Mouse (Mus musculus): ENCODE results near the gene Crb3. TPM values are rescaled to one million over a fixed set of nuclear protein-coding genes. Genes with fewer than 3 reads are reported as not detected.

Gene Crb3
- polyA plus RNA-seq, 1 experiment from 2014 or later, result 69.1 TPM

DNA sequence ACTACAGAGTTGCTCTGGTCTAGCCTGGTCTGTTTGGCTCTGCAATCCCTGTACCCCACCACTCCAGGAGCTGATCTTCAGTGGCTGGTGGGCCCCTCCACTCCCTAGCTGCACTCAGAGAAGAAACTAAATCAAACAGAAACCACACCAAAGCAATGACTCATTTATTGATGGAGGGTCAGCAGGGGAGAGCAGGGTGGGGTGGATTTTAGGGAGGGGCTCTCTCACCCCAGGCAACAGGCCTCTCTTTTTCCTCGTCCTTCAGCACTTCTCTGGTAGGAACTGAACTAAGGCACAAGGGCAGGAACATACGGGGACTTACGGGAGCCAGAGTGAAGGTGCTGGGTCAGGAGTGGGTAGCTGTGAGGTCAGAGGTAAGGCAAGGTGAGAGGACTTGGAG, 21.0 kb downstream of the Crb3 start:
- ATAC-seq (ENCODE audit: low FRiP score, low TSS enrichment), result no peak
- H3K4me1 ChIP-seq (ENCODE audit: insufficient read depth, low read length), result no peaks in the 10 kb centered on the region
- no peaks in the 10 kb centered on the region for H3K27me3 ChIP-seq (ENCODE audit: insufficient read depth, low read length)
- H3K36me3 ChIP-seq (ENCODE audit: insufficient read depth, low read length), result peaks cover 7% of the 10 kb centered on the region; the same call in 1 of the 2 replicates
- H3K4me3 ChIP-seq (ENCODE audit: low read length), result no peak overlapping the region
- H3K27ac ChIP-seq (ENCODE audit: low read length), result no peak overlapping the region
- no peak overlapping the region for H3K9ac ChIP-seq (replicated peaks; ENCODE audit: low read length)
- 76% methylated on average over 3 of the region's 3 CpGs for WGBS
- H3K9me3 ChIP-seq (ENCODE audit: low read length), result no peaks in the 10 kb centered on the region
- H3K4me2 ChIP-seq (replicated peaks; ENCODE audit: low read depth, low read length), result no peak overlapping the region

DNA sequence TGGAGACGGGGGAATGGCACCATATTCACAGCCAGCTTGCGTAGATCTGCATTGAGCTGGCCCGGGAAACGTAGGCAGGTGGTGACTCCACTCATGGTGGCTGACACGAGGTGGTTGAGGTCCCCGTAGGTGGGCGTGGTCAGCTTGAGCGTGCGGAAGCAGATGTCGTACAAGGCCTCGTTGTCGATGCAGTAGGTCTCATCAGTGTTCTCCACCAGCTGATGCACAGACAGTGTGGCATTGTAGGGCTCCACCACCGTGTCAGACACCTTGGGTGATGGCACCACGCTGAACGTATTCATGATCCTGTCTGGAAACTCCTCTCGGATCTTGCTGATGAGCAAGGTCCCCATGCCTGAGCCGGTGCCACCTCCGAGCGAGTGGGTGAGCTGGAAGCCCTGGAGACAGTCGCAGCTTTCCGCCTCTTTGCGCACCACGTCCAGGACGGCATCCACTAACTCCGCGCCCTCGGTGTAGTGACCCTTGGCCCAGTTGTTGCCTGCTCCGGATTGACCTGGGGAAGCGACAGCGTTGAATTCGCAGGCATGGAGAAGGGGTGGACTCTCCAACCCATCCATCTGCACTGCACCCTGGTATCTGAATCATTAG, 22.4 kb downstream of the Crb3 start:
- Histone ChIP-seq H3K36me3 (ENCODE audit: insufficient read depth, low read length) (peaks cover 7% of the 10 kb centered on the region; the same call in 1 of the 2 replicates), H3K9ac (replicated peaks; ENCODE audit: low read length) (no peak overlapping the region), H3K4me3 (ENCODE audit: low read length) (no peak overlapping the region), H3K9me3 (ENCODE audit: low read length) (no peaks in the 10 kb centered on the region), H3K27me3 (ENCODE audit: insufficient read depth, low read length) (no peaks in the 10 kb centered on the region), H3K27ac (ENCODE audit: low read length) (no peak overlapping the region), H3K4me2 (replicated peaks; ENCODE audit: low read depth, low read length) (no peak overlapping the region), H3K4me1 (ENCODE audit: insufficient read depth, low read length) (no peaks in the 10 kb centered on the region)
- no peak for ATAC-seq (ENCODE audit: low FRiP score, low TSS enrichment)
- WGBS, result 93% methylated on average over 31 of the region's 31 CpGs

DNA sequence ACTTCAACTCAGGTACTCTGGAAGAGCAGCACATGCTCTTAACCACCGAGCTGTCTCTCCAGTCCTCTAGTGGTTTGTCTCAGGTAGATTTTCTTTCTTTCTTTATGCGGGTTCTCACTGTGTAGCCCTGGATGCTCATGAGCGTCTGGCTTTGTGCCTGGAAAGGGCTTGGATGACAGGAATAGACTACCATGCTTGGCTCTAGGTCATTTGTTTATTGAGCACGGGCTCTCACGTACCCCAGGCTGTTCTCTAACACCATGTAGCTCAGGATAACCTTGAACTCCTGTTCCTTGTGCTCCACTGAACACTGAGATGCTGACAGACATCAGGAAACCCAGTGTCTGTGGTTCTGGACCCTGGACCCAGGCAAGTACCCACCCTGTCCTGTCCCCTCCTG, 23.6 kb downstream of the Crb3 start:
- H3K4me3 ChIP-seq (ENCODE audit: low read length), result no peak overlapping the region
- peaks cover 7% of the 10 kb centered on the region; the same call in 1 of the 2 replicates for H3K4me1 ChIP-seq (ENCODE audit: insufficient read depth, low read length)
- H3K9me3 ChIP-seq (ENCODE audit: low read length), result no peaks in the 10 kb centered on the region
- no peak overlapping the region for H3K27ac ChIP-seq (ENCODE audit: low read length)
- peaks cover 7% of the 10 kb centered on the region; the same call in 1 of the 2 replicates for H3K36me3 ChIP-seq (ENCODE audit: insufficient read depth, low read length)
- no peak overlapping the region for H3K9ac ChIP-seq (replicated peaks; ENCODE audit: low read length)
- no peaks in the 10 kb centered on the region; the same call in 1 of the 2 replicates for H3K27me3 ChIP-seq (ENCODE audit: insufficient read depth, low read length)
- WGBS, result 82% methylated on average over 5 of the region's 5 CpGs
- no peak overlapping the region for H3K4me2 ChIP-seq (replicated peaks; ENCODE audit: low read depth, low read length)
- ATAC-seq (ENCODE audit: low FRiP score, low TSS enrichment), result no peak

DNA sequence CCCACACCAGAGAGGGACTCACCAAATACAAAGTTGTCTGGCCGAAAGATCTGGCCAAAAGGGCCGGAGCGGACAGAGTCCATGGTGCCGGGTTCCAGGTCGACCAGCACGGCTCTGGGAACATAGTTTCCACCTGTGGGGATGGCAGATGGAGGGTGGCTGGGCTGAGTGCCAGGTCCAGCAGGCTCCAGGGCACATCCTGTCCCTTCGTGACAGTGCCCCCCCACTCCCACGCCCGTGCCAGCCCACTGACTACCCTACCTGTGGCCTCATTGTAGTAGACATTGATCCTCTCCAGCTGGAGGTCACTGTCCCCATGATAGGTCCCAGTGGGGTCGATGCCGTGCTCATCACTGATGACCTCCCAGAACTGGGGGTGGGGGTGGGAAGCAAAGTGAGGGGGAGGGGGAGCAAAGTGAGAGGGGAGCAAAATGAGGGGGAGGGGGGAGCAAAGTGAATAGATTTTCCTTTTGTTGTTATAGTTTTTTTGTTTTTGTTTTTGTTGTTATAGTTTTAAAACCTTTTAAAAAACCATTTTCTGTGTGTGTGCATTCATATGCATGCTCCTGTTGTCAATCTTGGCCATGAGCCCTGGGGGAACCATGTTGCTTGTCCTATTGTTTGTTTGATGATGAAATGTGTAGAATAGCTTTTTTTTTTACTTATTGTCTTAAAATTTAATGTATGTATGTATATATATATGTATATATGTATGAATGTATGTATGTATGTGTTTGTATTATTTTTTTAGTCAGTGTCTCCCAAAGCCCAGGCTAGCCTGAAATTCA, 27.3 kb downstream of the Crb3 start:
- 81% methylated on average over 11 of the region's 11 CpGs for WGBS
- no peak overlapping the region for H3K9ac ChIP-seq (replicated peaks; ENCODE audit: low read length)
- peaks cover 5% of the 10 kb centered on the region; the same call in 1 of the 2 replicates for H3K36me3 ChIP-seq (ENCODE audit: insufficient read depth, low read length)
- no peak overlapping the region for H3K27ac ChIP-seq (ENCODE audit: low read length)
- no peak overlapping the region for H3K4me2 ChIP-seq (replicated peaks; ENCODE audit: low read depth, low read length)
- H3K27me3 ChIP-seq (ENCODE audit: insufficient read depth, low read length), result no peaks in the 10 kb centered on the region; the same call in 1 of the 2 replicates
- H3K4me3 ChIP-seq (ENCODE audit: low read length), result no peak overlapping the region
- H3K9me3 ChIP-seq (ENCODE audit: low read length), result no peaks in the 10 kb centered on the region
- H3K4me1 ChIP-seq (ENCODE audit: insufficient read depth, low read length), result peaks cover 9% of the 10 kb centered on the region; the same call in 1 of the 2 replicates
- no peak for ATAC-seq (ENCODE audit: low FRiP score, low TSS enrichment)

DNA sequence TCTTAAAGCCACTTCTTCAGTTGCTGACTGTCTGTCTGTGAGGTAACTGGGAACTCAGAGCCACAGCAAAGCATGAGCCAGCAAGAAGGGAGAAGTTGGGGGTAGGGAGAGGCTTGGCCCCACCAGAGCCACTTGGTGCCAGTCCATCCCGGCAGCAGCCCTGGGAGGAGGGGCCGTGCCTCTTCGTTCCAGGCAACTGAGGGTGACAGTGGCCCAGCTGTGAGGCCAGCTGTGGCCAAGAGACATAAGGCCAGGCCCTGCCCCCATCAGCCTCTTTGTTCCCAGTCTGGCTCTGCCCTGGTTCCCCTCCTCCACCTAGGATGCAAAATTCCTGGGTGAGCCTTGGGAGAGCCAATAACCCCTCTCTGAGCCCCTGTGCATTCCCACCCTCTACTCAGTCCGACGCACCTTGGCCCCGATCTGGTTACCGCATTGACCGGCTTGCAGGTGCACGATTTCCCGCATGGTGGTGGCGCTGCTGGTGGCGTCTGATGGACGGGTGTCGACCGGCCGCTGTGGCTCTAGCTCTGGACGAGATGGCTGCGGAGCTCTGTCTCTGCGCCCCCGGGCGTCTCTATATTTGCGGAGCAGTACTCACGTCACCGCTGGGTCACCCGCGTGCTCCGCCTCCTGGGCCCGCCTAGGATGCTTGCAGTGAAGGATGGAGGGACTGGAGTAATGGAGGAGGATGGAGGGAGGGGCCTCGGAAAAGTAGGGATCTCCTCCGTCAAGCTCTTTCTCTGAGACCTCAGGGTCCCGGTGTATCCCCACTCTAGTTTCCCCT, 28.3 kb downstream of the Crb3 start, which contains the start of gene Tubb4a:
Gene Tubb4a (minus strand): TSS at position 734 of the 784 bp plus-strand sequence.
- Histone ChIP-seq H3K4me3 (ENCODE audit: low read length) (peak within 1 kb of the TSS; percentile 50), H3K4me2 (replicated peaks; ENCODE audit: low read depth, low read length) (peak within 1 kb of the TSS; percentile 66), H3K27me3 (ENCODE audit: insufficient read depth, low read length) (no peaks in the 10 kb centered on the region; the same call in 1 of the 2 replicates), H3K36me3 (ENCODE audit: insufficient read depth, low read length) (no peaks in the 10 kb centered on the region), H3K27ac (ENCODE audit: low read length) (no peak within 1 kb of the TSS), H3K9me3 (ENCODE audit: low read length) (peaks cover 3% of the 10 kb centered on the region; the same call in 1 of the 2 replicates), H3K9ac (replicated peaks; ENCODE audit: low read length) (peak within 1 kb of the TSS; percentile 65), H3K4me1 (ENCODE audit: insufficient read depth, low read length) (peaks cover 9% of the 10 kb centered on the region; the same call in 1 of the 2 replicates)
- WGBS, result 0% methylated on average over 31 of the region's 31 CpGs
- peak; percentile 80 for ATAC-seq (ENCODE audit: low FRiP score, low TSS enrichment)

DNA sequence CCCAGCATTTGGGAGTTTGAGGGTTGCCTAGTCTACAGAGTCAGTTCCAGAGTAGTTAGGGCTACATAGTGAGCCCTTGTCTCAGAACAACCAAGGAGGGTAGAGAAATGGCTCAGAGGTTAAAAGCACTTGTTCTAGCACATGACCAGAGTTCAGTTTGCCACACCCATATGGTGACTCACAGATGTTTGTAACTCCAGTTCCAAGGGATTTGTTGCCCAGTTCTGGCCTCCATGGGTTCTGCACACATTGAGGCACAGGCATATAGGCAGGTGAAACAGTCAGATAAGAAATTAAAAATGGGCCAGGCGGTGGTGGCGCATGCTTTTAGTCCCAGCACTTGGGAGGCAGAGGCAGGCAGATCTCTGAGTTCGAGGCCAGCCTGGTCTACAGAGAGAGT, 35.3 kb downstream of the Crb3 start:
- no peak for ATAC-seq (ENCODE audit: low FRiP score, low TSS enrichment)
- no peak overlapping the region for H3K4me3 ChIP-seq (ENCODE audit: low read length)
- H3K9ac ChIP-seq (replicated peaks; ENCODE audit: low read length), result no peak overlapping the region
- peaks cover 3% of the 10 kb centered on the region; the same call in 1 of the 2 replicates for H3K9me3 ChIP-seq (ENCODE audit: low read length)
- H3K27me3 ChIP-seq (ENCODE audit: insufficient read depth, low read length), result no peaks in the 10 kb centered on the region; the same call in 1 of the 2 replicates
- no peak overlapping the region for H3K4me2 ChIP-seq (replicated peaks; ENCODE audit: low read depth, low read length)
- H3K27ac ChIP-seq (ENCODE audit: low read length), result no peak overlapping the region
- H3K36me3 ChIP-seq (ENCODE audit: insufficient read depth, low read length), result no peaks in the 10 kb centered on the region
- 0 out of 2 replicates have a peak, but pooled peaks cover 4% of the 10 kb centered on the region for H3K4me1 ChIP-seq (ENCODE audit: insufficient read depth, low read length)
- WGBS, result 96% methylated on average over 3 of the region's 3 CpGs

DNA sequence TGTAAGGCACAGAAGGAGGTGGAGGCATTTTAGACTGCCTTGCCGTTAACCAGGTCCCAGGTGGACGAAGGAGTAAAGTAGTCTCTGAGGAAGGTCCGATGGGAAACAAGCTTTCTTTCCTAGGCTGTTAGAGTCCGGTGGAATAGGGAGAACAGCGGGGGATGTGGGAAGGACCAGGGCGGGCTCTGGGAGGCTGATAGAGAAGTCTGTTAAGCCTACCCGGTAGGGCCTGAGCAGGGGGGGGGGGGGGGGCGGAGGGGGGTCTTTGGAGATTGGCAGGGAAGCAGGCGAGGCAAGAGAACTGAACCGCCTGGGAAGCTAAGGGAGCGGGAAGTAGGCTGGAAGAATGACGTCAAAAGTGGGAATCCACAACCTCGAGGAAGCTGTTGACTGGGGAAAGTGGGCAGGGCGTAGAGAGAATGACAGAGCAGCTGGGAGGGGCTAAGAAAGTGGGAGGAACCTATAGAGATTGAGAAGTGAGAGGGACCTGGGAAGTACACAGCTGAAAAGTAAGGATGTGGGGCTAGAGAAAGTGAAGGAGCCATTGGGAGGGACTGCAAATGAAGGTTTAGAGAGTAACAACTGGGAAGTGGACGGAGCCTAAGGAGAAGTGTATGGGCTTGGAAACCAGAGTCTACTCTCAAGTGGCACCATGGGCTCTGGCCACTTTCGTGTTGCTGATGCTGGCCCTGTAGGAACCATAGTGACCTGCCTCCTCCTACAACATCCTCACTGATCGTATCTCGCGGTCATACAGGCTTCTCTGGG, 37.1 kb downstream of the Crb3 start:
- Histone ChIP-seq H3K4me2 (replicated peaks; ENCODE audit: low read depth, low read length) (peak overlapping the region; percentile 56), H3K27me3 (ENCODE audit: insufficient read depth, low read length) (no peaks in the 10 kb centered on the region; the same call in 1 of the 2 replicates), H3K4me1 (ENCODE audit: insufficient read depth, low read length) (0 out of 2 replicates have a peak, but pooled peaks cover 4% of the 10 kb centered on the region), H3K4me3 (ENCODE audit: low read length) (peak overlapping the region; percentile 33), H3K27ac (ENCODE audit: low read length) (no peak overlapping the region), H3K36me3 (ENCODE audit: insufficient read depth, low read length) (no peaks in the 10 kb centered on the region), H3K9me3 (ENCODE audit: low read length) (peaks cover 3% of the 10 kb centered on the region; the same call in 1 of the 2 replicates), H3K9ac (replicated peaks; ENCODE audit: low read length) (peak overlapping the region; percentile 36; the same call in 1 of the 2 replicates)
- WGBS, result 2% methylated on average over 18 of the region's 19 CpGs
- ATAC-seq (ENCODE audit: low FRiP score, low TSS enrichment), result peak; percentile 92

DNA sequence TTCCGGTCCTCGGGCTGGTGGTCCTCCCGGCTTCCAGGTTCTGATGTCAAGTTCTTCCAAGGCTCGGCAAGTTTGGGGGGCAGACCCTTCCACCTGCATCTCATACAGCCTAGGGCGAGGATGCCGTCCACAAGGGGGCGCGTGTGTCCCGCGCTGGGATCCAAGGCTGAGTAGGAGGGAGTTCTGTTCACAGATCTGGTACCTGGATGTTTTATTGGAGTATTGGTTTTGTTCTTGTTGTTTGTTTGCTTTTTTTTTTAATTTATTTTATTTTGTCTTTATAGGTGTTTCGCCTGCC, 37.7 kb downstream of the Crb3 start:
- H3K4me2 ChIP-seq (replicated peaks; ENCODE audit: low read depth, low read length), result peak overlapping the region; percentile 56
- H3K4me1 ChIP-seq (ENCODE audit: insufficient read depth, low read length), result 0 out of 2 replicates have a peak, but pooled peaks cover 4% of the 10 kb centered on the region
- ATAC-seq (ENCODE audit: low FRiP score, low TSS enrichment), result peak; percentile 86
- WGBS, result under 1% methylated on average over 11 of the region's 11 CpGs
- no peak overlapping the region for H3K27ac ChIP-seq (ENCODE audit: low read length)
- no peaks in the 10 kb centered on the region; the same call in 1 of the 2 replicates for H3K27me3 ChIP-seq (ENCODE audit: insufficient read depth, low read length)
- H3K36me3 ChIP-seq (ENCODE audit: insufficient read depth, low read length), result no peaks in the 10 kb centered on the region
- peaks cover 3% of the 10 kb centered on the region; the same call in 1 of the 2 replicates for H3K9me3 ChIP-seq (ENCODE audit: low read length)
- H3K9ac ChIP-seq (replicated peaks; ENCODE audit: low read length), result no peak overlapping the region
- H3K4me3 ChIP-seq (ENCODE audit: low read length), result peak overlapping the region; percentile 33

DNA sequence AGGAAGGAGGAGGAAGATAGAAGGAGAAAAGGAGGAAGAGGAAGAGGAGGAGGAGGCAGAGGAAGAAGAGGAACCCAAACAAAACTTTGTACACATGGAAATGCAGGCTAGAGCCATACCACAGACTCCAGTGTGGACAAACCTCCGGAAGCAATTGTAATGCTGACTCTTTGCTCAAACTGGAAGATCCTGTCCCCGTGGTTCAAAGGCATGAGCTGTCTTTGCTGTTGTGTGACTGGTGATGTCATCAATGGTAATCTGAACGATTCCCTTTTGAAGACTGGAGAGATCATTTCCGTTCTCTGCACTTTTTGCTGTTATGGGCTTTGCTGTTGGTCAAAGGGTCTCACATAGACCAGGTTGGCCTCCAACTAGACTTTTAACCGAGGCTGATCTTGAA, 39.4 kb downstream of the Crb3 start:
- no peak overlapping the region for H3K9ac ChIP-seq (replicated peaks; ENCODE audit: low read length)
- ATAC-seq (ENCODE audit: low FRiP score, low TSS enrichment), result no peak
- no peaks in the 10 kb centered on the region for H3K36me3 ChIP-seq (ENCODE audit: insufficient read depth, low read length)
- H3K4me3 ChIP-seq (ENCODE audit: low read length), result no peak overlapping the region
- H3K27ac ChIP-seq (ENCODE audit: low read length), result no peak overlapping the region
- no peaks in the 10 kb centered on the region; the same call in 1 of the 2 replicates for H3K27me3 ChIP-seq (ENCODE audit: insufficient read depth, low read length)
- 0 out of 2 replicates have a peak, but pooled peaks cover 4% of the 10 kb centered on the region for H3K4me1 ChIP-seq (ENCODE audit: insufficient read depth, low read length)
- H3K9me3 ChIP-seq (ENCODE audit: low read length), result no peaks in the 10 kb centered on the region
- H3K4me2 ChIP-seq (replicated peaks; ENCODE audit: low read depth, low read length), result no peak overlapping the region
- 78% methylated on average over 5 of the region's 5 CpGs for WGBS
